Mouse (Mus musculus) heart, adult 9 months (tissue): ENCODE data around the gene Ccdc28a.
A peak's percentile ranks its signal among the peaks of the same experiment; 100 is the strongest.

Source experiments
- DNase-seq, 2 experiments: peaks; one replicate each; pipeline ENCODE4 v3.0.0; 2022; ENCODE audit warnings: low spot score in 2 of 2

The Ccdc28a gene

DNA sequence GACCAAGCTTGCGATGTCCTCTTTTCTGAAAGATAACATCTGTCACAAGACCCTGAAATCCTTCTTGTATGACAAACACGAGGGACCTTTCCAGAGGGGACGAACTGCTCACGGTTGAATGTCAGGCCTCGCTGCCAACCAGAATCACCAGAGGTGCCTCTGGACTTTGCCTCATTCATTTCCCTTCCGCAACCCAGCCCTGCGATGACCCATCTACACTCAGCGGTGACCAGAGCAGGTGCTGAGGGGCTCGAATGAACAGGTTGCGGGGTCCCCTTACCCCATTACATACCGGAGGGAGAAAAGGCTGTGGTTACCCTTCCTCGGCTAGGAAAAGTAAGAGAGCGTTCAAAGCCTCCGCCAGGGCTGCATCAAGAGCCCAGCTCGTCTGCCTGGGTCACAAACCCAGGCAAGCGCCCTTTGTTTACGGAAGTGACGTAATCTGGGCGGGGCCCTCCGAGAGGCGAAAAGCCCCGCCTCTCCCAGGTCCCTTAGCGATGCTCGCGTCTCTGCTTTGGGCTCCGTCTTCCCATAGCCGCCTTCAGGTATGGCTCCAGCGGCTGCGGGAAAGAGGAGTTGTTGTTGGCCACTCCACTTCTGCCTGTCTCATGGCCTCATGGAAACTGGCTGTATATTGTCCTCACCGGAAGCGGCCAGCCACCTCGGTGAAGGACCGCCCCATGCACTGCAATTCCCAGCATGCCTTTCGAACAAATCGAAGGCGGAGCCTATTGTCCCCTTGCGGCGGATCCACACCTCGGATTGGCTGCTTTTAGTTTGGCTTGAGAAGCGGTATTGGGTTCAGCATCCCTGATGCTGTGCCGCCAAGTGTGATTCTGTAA, at the start of gene Ccdc28a:
Gene Ccdc28a, minus strand, starts transcription at position 439 of the 842 bp plus-strand sequence.
- peak; percentile 96 to 97 for DNase-seq

DNA sequence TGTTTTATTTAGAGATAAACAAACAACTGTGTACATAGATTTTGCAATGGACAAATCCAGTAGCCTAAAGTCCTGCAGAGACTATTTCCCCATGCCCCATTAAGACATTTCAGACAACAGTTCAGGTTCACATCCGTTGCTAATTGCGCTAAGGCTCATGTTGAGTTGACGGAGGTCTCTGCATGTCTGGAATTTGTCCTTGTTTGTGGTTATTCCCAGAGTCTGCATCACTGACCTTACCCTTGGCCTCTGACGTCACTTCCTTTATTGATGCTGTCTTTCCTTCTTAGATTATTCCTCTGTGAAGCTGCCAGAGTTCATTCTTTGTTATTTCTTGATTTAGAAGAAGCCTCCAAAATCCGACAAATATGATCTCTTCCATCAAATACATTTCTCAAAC, 49.2 kb upstream of the Ccdc28a start:
- DNase-seq = no peak

DNA sequence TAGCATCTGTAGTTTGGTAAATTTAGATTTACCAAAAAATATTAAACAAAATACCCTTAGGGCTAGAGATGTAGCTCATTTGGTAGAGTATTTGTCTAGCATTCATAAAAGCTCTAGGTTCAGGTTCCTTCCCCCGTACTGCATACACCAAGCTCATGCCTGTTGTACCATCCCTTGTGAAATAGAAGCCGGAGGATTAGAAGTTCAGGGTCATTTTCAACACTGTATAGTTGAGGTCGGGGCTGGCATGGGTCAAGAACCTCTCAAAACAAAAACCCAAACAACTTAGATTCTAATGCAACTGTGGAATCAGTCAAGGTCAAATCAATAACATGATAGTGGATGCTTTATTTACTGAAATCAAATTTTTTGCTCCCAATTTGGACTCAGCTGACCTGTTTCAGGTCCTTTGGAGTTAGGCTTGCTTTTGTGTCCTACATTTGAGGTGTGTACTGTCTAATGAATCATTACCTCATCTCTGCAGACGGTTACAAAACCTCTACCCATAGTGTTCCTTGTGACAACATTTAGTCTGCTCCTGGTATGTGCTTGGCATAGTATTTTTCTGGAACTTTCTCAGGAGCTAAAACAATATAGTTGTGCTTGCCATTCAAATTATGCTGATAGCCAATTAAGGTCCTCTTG, 41.4 kb upstream of the Ccdc28a start:
- DNase-seq = no peak

DNA sequence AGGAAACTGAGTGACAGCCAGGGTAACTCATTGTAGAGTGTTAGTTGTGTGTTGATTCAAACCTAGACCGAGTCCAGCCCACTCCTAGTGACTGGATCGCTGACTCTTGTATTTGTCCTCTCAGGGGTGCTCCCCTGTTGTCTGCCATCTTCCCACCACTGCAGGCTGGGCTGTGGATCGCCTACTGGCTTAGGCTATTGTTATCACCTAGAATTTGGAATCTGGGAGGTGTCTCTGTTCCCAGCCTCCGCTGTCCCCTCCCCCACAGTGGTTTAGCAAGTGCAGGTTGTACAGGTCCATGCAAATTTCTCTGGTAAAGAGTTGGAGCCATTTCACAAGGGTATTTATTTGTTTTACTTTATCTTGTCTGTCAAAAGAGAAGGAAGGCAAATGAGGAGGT, 16.5 kb upstream of the Ccdc28a start:
- DNase-seq = no peak

DNA sequence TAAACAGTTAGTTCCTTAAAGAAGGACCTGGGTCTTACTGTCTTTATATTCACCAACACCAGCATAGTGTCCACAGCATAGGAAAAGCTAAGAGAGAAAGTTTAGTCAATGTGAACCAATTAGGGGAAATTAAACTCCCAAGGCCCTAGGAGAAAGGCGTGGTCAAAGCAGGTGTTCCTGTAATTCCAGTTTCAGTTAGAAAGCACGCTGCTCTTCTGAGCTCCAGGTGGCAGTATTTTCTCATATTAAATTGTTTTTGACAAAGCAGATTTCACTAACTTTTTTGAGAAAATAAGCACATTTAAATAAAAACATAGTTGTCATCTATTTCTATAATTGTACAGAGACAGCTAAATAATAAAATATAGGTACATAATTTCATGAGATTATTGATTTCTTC, 8.8 kb upstream of the Ccdc28a start:
- DNase-seq = no peak

DNA sequence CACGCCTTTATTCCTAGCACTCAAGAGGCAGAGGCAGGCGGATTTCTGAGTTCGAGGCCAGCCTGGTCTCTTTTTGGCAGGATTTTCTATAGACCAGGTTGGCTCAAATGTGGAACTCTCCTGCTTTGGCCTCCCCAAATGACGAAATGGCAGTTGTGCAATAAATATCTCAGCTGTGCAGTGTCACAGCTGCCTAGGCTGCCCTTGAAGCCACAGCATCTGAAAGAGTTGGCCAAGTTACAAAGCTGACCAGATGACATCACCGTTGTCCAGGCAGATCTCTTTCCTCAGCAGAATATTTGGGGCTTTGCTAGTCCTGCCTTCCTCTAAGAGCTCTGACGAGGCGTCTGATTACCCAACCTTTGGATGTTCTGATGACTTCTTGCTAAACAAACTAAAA, 2.4 kb upstream of the Ccdc28a start:
- DNase-seq = peak; percentile 54 to 76

DNA sequence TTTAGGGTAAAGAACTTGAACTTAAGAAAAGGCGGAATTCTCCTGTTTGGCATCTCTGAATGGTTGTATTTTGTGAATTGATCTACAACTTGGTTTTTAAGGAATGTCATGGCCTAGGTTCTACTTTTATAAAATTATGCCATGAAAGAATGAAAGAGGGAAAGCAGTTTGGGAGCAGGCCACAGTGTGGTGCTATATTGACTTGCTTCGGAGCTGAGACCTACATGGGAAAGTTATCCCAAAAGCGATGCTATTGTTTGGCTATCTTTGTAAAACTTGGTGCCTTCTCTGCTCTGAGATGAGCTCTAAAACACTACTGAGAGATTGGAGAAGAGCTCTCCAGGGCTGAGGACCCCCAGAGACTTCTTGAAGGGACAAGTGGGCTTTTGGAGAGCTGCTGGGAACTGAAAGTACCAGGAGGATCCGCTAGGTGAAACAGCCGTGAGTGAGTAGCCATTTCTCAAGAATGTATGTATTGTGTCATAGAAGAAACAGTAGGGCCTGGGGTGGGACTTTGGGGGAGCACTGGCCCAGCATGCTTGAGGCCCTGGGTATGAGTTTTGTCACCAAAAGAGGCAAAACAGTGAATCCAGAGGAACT, 1.6 kb upstream of the Ccdc28a start:
- no peak for DNase-seq

DNA sequence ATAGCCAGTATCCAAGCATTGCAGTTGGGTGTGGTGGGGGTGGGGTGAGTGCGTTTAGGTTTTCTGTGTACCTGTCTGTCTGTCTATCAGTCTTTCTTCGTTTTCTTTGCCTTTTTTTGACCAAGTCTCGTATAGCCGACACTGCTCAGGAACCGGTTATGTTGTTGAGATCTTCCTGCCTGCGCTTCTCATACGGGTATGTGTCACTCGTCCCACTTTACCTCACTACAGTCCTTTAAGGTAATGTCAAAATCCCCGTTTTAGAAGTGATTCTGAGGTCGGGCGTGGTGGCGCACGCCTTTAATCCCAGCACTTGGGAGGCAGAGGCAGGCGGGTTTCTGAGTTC, 577 bp upstream of the Ccdc28a start:
- no peak for DNase-seq

DNA sequence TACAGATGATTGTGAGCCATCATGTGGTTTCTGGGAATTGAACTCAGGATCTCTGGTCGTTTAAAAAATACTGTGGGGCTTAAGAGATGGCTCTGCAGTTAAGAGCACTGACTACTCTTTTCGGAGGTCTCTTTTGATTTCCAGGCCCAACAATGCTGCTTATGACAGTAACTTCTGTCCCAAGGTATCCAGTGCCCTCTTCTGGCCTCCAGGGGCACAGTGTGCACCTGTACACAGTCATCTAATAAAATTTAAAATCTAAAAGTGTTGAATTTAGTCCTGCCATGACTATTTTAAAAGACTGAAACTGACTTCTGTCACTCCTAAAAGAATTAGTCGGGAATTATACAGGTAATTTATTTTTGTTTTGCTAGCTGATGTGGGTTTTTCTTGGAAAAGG, 907 bp downstream of the Ccdc28a start:
- no peak for DNase-seq

DNA sequence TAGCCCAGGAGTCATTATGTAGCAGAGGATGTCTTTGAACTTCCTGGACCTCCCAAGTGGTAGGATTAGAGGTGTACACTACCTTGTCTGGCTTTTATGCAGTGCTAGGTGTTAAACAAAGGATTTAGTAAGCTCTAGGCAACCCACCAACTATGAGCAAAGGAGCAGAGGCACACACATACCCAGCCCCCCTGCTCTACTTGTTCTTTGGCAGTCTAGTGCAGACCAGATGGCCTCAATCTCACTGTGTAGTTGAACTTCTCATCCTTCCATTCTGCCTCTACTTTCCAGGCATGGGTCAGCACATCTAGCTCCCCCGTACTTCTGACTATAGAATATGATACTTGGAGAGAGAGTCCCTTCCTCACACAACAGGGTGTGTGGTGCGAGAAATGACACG, 10.4 kb downstream of the Ccdc28a start:
- no peak for DNase-seq

DNA sequence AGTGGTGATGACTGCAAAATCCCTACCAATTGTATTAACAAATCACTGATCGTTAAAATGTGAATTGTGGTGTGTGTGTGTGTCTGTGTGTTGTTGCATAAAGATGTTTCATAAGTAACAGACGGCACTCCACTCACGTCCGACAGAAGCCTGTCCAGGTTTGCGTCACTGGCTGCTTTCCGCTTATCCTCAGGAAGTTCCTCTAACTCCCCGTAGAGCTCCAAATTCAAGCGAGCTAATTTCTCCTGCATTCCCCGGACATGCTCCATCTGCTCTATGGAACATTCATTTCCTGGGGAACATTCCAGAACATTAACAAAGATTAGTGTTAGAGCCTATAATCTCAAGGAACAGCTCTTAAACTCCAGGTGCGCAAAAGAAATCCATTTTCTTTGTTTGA, 15.4 kb downstream of the Ccdc28a start:
- no peak for DNase-seq

DNA sequence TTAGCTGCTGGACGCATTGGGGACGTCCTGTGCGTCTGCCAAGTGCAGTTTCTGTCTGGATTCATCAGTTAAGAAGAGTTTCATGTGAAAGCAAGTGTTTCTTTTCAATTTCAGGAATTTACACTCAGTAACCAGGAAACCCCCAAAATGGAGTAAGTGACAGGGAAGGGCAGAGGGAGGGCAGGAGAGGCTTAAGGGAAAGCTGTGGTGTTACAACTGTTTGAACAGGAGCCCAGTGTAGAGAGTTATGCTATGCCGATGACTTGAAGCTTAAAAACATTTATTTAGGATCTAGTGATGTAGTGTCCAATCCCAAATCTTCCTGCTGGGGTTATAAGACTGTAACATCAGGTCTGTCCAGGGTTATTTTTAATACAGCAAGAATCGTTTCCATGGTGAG, 20.7 kb downstream of the Ccdc28a start:
- DNase-seq = no peak

DNA sequence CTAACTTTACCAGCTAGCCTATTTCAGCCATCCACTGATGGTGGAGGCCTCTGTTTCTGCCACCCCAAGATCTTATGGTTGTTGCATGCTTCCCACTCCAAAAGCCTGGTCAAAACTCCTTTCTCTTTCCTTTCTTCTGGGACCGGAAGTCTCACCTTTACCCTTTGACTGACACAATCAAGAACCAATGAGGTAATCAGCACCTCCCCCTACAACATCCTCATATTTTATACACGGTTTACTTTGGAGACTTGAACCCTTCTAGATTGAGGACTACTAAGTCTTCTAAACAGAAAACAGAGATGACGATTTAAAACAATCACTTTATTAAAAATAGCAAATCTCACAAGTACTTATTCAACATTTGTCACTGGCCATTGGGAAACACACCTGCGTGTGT, 21.4 kb downstream of the Ccdc28a start:
- no peak for DNase-seq

DNA sequence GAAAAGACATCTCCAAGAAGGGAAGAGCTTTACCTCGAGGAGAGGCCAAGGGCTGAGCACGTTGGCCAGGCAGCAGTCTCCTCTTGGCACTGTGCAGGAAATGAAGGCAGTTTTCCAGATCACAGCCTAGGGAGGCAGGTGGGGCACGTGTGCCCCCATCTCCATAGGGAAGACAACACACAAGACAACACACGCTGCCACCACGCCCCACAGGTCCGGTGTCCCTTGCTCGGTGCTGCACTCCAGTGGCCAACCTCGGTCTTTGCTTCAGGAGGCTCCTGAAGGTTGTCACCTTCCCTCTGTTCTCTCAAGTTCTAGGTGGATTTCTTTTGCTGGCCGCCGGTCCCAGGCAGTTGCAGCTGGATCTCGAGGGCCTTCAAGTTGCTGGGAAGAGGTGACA, 24.1 kb downstream of the Ccdc28a start, which contains the start of gene Ect2l:
Gene Ect2l, minus strand, starts transcription at position 165 of the 400 bp plus-strand sequence.
- peak in 1 of 2 experiments; percentile 13 for DNase-seq

DNA sequence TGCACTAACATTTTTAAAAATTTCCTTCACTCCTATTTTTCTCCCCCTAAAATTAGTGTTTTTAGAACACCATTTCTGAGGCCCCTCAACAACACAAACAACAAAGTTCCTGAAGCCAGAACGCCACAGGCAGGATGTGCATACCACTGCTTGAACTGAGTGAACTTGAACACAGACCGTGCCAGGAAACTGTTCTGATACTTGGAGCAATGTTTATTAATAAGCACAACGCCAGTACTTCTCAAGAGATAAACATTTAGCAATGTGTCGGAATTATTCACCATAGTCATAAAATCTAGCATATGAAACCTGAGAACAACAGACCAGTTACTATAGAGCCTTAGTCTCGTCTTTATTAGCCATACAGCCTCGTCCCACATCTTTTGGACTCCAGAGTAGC, 24.7 kb downstream of the Ccdc28a start:
- no peak for DNase-seq

DNA sequence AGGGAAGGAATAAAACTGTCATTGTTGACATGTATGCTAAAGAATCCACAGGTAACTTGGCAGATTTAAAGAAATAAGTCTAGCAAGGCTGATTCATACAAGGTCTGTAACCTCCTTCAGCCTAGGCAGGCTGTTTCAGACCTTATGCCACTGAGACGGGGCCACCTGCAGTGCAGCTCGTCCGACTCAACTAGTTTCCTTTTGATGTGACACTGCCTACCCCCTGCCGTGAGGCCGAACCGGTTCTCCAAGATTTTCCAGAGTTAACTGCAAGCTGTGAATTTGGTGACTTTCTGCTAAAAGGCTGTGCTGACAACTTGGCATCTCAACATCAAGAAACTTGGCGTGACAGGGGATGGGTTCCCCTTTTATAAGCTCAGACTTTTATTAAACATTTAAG, 30.7 kb downstream of the Ccdc28a start:
- no peak for DNase-seq

DNA sequence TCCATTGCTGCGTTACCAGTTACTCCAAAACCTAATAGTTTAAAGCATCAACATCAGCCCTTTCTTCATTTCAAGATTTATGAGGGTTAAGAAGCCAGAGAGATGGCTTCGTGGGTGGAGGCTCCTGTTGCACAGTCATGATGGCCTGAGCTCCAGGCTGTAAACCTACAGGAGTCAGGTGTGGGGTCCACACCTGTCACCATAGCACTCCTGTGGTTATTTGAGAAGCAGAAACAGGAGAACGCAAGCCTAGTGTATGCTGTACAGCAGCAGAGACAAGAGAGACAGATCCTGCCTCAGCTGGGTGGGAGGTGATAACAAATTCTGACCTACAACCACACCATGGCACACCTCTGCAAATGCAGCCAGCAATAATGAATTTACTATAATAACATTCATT, 32.4 kb downstream of the Ccdc28a start:
- no peak for DNase-seq

DNA sequence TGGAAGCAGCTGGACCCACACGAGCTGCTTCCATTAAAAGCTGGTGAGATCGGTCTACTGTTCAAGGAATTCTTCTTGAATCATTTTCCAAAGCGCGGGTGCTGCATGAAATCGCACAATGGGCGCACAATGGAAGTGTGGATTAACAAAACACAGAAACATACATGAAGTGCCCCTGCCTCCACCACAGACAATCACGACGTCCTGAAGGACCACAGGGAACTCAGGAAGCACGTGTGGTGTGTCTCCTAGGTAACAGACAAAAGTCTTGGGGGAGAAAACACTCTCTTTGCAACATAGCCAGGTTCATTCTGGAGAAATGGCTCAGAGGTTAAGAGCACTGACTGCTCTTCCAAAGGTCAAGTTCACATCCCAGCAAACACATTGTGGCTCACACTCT, 34.1 kb downstream of the Ccdc28a start:
- DNase-seq = no peak

DNA sequence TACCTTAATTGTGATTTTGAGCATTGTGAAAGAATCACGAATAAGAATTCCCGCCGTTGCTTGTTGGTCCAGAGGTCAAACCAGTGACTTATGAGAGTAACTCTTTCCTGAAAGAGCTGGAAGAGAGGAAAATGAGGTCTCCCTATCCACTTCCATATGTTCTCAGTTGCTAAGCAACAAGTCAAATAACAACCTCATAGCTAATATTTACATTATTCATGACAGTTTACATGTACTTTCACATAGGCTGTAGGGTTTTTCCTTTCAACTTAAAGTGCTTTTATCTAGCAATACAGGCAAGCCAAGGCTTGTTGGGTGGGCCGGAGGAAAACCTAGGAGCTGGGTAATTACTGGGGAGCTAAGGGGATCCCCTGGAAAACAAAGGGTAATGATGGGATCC, 34.9 kb downstream of the Ccdc28a start:
- no peak for DNase-seq

DNA sequence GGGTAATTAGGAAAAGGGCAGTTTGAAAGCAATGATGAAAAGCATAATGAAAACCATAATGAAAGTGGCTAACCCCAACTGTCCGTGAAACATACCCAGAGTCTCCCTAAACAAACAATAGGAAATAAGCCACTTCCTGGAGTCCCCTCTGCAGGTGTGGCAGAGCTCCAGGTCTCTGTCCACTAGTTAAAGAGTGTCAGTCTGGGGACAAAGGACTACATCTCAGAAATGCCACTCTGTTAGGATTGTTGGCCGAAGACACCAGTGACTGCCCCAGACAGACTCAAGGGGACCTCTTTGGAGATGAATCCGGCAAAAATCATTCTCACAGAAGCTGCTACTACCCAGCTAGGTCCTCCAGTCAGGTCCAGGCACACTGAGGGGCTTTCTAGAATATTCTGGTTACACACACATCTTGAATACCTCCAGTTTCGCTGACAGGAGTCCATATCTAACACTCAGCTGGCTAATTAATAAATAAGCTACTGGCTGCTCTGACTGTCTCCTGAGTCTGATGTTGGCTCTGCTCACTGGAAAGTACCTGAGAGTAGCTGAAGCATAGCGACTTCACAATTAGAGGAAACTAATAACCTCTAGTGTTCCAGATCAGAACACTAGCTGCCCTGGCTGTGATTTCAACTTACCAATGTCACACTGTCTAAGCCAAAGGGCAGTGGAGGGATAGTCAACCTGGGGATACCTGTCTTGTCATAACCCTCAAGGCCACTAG, 36.3 kb downstream of the Ccdc28a start:
- DNase-seq = no peak

DNA sequence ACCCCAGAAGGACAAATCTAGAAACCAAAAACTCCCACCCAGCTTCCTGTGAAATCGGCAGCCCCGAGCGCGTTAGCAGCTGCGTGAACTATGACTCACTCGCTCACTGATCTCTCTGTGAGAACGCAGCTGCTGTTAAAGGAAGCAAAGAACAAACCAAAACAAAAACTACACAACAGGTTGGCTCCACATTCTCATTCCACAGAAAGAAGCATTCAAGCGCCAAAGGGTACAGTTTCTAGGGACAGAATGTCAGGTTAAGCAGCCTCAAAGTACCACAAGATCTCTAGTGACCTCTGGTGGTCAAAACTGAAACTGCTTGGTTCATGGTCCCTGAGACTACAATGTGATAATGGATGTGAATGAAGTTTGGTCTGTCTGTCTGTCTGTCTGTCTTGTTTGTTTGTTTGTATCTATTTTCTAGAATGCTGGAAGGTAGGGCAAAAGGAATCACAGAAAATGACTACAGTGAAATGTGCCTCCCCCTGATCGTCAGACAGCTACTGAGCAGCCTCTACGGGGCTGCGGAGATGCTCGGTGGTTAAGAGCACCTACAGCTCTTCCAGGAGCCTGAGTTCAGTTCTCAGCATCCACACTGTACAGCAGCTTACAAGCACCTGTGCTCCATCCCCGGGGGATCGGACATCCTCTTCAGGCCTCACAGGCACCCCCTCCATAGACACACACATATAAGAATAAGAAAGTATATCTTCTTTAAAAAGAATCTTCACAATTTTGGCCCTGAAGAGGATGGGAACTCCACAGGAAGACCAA, 37.4 kb downstream of the Ccdc28a start:
- peak; percentile 60 to 80 for DNase-seq

DNA sequence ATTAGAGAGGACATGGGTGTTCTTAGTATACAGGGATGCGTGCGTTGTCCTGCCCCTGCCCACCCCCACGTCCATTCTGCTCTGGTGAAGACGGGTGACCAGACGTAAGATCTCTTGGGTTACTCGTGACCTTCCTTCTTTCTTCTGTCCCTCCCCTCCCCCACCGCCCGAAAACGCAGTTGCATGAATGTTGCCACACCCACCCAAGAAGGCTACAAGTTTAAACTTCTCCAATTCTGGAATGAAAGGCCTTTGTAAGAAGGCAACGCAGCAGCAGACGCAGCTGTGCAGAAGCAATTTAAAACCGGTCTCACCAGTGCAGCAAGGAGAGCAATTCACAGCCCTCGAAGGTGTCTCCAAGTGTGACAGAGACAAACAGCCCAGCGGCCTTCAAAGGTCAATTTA, 40.1 kb downstream of the Ccdc28a start:
- no peak for DNase-seq
